9 mouse cellular contexts compared by ENCODE assay signal in the genomic region with DNA sequence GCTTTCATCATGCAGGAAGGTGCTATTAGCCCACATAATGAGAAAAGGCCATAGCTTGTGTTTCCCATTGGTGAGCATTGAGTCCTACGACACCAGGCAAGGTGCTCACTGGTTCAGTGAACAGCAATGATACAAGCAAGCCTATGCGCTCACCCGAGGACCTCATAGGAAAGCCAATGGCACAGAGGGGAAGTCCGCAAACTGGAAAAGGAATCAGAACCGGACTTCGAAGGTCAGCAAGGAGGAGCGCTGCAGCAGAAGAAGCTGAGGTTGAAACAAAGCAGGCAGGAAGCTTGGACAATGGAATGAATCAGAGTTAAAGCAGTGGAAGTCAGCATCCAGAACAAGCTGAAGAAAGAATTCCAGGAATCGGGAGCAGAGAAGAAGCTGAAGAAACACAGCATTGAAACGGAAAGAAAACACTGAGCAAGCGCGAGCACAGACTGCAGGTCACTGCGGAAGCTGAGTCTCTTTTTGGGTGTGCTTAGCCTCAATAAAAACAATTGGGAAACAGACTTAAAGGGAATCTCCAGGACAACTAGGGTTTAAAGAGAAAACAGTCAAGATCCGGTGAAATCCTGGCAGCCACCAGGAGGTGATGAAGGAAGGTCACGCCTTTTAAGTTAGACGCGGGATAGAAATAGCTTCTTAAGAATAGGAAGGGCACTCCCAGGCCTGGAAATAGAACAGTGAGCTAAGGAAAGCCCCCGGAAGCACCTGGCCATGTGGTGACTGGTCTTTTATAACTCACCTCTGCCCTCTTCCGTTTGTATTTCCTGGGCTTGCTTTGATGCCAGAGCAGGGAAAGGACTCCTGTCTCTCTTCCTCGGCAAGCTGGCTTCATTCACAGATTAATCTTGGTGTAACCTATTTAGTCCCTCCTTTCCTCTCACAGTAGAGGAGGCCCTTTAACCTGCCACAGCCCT.
DNase-seq lines count a peak whose midpoint lies in the region; ATAC-seq and TF ChIP-seq lines count a peak whose summit lies in the region.
"Had no signal": no experiment of that assay in that cellular context is flagged by ENCODE, and none has a peak within 500 bp of the region (broad histone marks: within the 10 kb centered on the region; RNA-seq: fewer than 3 reads in every experiment).

No protein-coding gene starts in this region.

- no peak overlapping the region for H3K4me2 ChIP-seq in intestine, embryonic 16.5 days (ENCODE audit: low read depth, low read length)
- H3K4me2 ChIP-seq in hindbrain, embryonic 12.5 days (replicated peaks) = no peak overlapping the region
- no peak overlapping the region for H3K4me2 ChIP-seq in midbrain, embryonic 11.5 days

- no peak overlapping the region for H3K9ac ChIP-seq in ES-Bruce4 (ENCODE audit: low read depth, poor library complexity, severe bottlenecking)
- no peak overlapping the region for H3K9ac ChIP-seq in intestine, embryonic 16.5 days (ENCODE audit: low read depth, low read length)
- H3K9ac ChIP-seq in hindbrain, embryonic 12.5 days = no peak overlapping the region
- no peak overlapping the region for H3K9ac ChIP-seq in midbrain, embryonic 11.5 days (ENCODE audit: low read length)

- H3K36me3 ChIP-seq in ES-Bruce4 (ENCODE audit: control insufficient read depth, insufficient read depth, low read length, poor library complexity, severe bottlenecking) = no peaks in the 10 kb centered on the region
- H3K36me3 ChIP-seq in intestine, embryonic 16.5 days (ENCODE audit: control insufficient read depth, insufficient read depth, low read length) = no peaks in the 10 kb centered on the region
- H3K36me3 ChIP-seq in hindbrain, embryonic 12.5 days = no peaks in the 10 kb centered on the region
- H3K36me3 ChIP-seq in midbrain, embryonic 11.5 days (ENCODE audit: control insufficient read depth, insufficient read depth, low read length) = no peaks in the 10 kb centered on the region

- H3K27me3 ChIP-seq in ES-Bruce4 (ENCODE audit: control insufficient read depth, insufficient read depth, low read length, poor library complexity, severe bottlenecking) = no peaks in the 10 kb centered on the region
- H3K27me3 ChIP-seq in intestine, embryonic 16.5 days (replicated peaks; ENCODE audit: control insufficient read depth, insufficient read depth, low read length) = no peaks in the 10 kb centered on the region
- H3K27me3 ChIP-seq in hindbrain, embryonic 12.5 days = no peaks in the 10 kb centered on the region
- no peaks in the 10 kb centered on the region for H3K27me3 ChIP-seq in midbrain, embryonic 11.5 days (ENCODE audit: control insufficient read depth, insufficient read depth, low read length)

- H3K4me3 ChIP-seq in ES-Bruce4 (ENCODE audit: low read depth, low read length) = no peak overlapping the region
- no peak overlapping the region for H3K4me3 ChIP-seq in intestine, embryonic 16.5 days (ENCODE audit: low read length)
- no peak overlapping the region for H3K4me3 ChIP-seq in hindbrain, embryonic 12.5 days
- H3K4me3 ChIP-seq in midbrain, embryonic 11.5 days (ENCODE audit: low read depth, low read length) = no peak overlapping the region
- H3K4me3 ChIP-seq: myocyte had no signal

- no peak for TF ChIP-seq CTCF in ES-Bruce4 (IDR thresholded peaks at IDR 0.05; ENCODE audit: low read depth, low read length)

- H3K27ac ChIP-seq in ES-Bruce4 (ENCODE audit: insufficient read depth, low read length) = peak overlapping the region; percentile 38
- H3K27ac ChIP-seq in intestine, embryonic 16.5 days (ENCODE audit: low read length) = 0 out of 2 replicates have a peak overlapping the region, but pooled peaks have one; percentile 0
- no peak overlapping the region for H3K27ac ChIP-seq in hindbrain, embryonic 12.5 days
- no peak overlapping the region for H3K27ac ChIP-seq in midbrain, embryonic 11.5 days (ENCODE audit: low read depth, low read length)

- peaks cover 4% of the 10 kb centered on the region for H3K4me1 ChIP-seq in ES-Bruce4 (ENCODE audit: control insufficient read depth, insufficient read depth, low read length)
- H3K4me1 ChIP-seq in intestine, embryonic 16.5 days (ENCODE audit: control insufficient read depth, insufficient read depth, low read length) = no peaks in the 10 kb centered on the region
- H3K4me1 ChIP-seq in hindbrain, embryonic 12.5 days = 0 out of 2 replicates have a peak, but pooled peaks cover 2% of the 10 kb centered on the region
- H3K4me1 ChIP-seq in midbrain, embryonic 11.5 days (ENCODE audit: control insufficient read depth, insufficient read depth, low read length) = no peaks in the 10 kb centered on the region

- DNase-seq in lung, postnatal 10 days = peak; percentile 51
- peak; percentile 69 for DNase-seq in thymus, postnatal 14 days
- no peak for DNase-seq in right cerebral cortex, postnatal 4 days
- no peak for DNase-seq in midbrain, embryonic 11.5 days (ENCODE audit: low spot score, missing footprints)

- TF ChIP-seq EP300 in ES-Bruce4 (IDR thresholded peaks at IDR 0.05; ENCODE audit: insufficient read depth, low read depth, low read length) = no peak

- TF ChIP-seq POLR2A in ES-Bruce4 (IDR thresholded peaks at IDR 0.05; ENCODE audit: insufficient read depth, low read length) = no peak

- ATAC-seq in common myeloid progenitor, adult 5-6 weeks (replicated peaks; ENCODE audit: low read depth, poor library complexity, severe bottlenecking) = peak; percentile 57
- ATAC-seq in intestine, embryonic 16.5 days = peak; percentile 27; the same call in 1 of the 2 replicates
- ATAC-seq in hindbrain, embryonic 12.5 days (ENCODE audit: low FRiP score) = no peak
- ATAC-seq in midbrain, embryonic 11.5 days (ENCODE audit: low FRiP score) = no peak

- WGBS in intestine, embryonic 16.5 days = 61% methylated on average over 19 of the region's 19 CpGs
- 61% methylated on average over 19 of the region's 19 CpGs for WGBS in hindbrain, embryonic 12.5 days
- WGBS in midbrain, embryonic 11.5 days = 71% methylated on average over 19 of the region's 19 CpGs

- H3K9me3 ChIP-seq in ES-Bruce4 (replicated peaks; ENCODE audit: control insufficient read depth, insufficient read depth, low read length, poor library complexity, severe bottlenecking) = no peaks in the 10 kb centered on the region
- H3K9me3 ChIP-seq in intestine, embryonic 16.5 days (ENCODE audit: control insufficient read depth, low read length) = no peaks in the 10 kb centered on the region
- no peaks in the 10 kb centered on the region for H3K9me3 ChIP-seq in hindbrain, embryonic 12.5 days (replicated peaks)
- H3K9me3 ChIP-seq in midbrain, embryonic 11.5 days (ENCODE audit: control insufficient read depth, low read length) = no peaks in the 10 kb centered on the region

Comparison
In these comparisons a context has a peak if more than half of its experiments do, and no peak if none do; other contexts are left out.
1. H3K27ac ChIP-seq: peak in ES-Bruce4 (single experiment) and intestine, embryonic 16.5 days (single experiment); none in hindbrain, embryonic 12.5 days (single experiment) and midbrain, embryonic 11.5 days (single experiment).
2. ATAC-seq: peak in common myeloid progenitor, adult 5-6 weeks (single experiment) and intestine, embryonic 16.5 days (single experiment); none in hindbrain, embryonic 12.5 days (single experiment) and midbrain, embryonic 11.5 days (single experiment).
3. DNase-seq: peak in lung, postnatal 10 days (single experiment) and thymus, postnatal 14 days (single experiment); none in right cerebral cortex, postnatal 4 days (single experiment) and midbrain, embryonic 11.5 days (single experiment).